Mouse (Mus musculus): ENCODE results near the gene Sh3bgrl. TPM values are rescaled to one million over a fixed set of nuclear protein-coding genes. Genes with fewer than 3 reads are reported as not detected.

The Sh3bgrl gene
- total RNA-seq, 2 experiments from 2014 or later: 101 to 137 TPM

DNA sequence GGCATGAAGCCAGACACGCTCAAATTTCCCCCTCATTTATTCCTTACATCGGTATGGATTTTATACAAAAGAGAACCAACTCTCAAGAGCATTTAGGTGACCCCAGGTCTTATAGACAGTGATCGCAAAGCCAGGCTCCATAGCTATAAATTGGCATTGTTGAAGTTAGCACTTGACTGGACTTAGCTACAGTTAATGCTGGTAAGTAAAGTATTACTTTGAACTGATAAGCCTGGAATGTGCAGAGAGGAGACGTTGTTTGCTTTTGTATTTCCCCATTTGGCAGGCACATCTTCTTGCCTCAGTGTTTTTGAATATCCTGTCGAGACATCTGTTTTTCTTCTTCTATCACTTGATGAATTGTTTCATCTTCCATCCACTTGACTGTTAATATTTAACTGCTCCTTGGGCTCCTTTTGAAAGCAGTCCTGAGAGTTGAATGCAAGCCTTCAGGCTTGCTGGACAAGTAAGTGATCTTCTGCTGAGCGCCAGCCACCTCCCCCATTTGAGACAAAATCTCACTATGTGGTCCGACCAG is 32.5 kb downstream of the Sh3bgrl start:
- peak; percentile 81 for ATAC-seq (replicated peaks; ENCODE audit: low FRiP score, low TSS enrichment, poor library complexity, severe bottlenecking)

DNA sequence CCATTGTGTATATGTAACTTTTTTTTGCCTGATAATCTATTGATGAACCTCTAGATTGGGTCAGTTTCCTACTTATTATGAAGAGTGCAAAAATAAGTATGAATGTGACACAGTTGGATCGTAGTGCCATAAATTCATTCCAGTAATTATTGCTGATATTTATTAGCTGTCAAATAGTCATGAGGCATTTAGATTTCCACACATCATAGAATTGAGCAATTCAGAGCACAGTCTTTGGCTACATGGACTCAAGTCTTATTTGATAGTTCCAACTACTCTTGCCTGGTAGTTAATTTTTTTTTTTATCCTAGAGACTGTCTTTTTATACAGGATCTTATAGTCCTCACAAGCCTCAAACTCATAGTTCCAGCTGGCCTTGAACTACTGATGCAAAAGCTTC is 34.9 kb downstream of the Sh3bgrl start:
- no peak for ATAC-seq (replicated peaks; ENCODE audit: low FRiP score, low TSS enrichment, poor library complexity, severe bottlenecking)

DNA sequence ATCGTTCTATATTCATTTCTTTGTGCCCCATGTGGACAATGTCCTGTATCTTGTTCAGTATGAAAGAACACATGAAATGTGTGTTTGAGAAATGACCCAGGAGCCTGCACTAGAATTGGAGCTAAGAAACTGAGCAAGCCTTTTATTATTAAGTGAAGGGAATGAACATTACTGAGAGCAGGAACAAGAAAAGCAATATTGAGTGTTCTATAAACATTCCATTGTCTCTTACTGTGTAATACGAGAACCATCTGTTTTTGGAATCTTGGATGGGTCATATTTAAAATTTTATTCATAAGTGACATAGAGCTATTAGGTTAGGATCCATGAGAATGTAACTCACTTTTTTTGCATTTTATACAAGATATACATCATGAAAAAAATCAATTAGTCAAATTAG is 36.7 kb downstream of the Sh3bgrl start:
- no peak for ATAC-seq (replicated peaks; ENCODE audit: low FRiP score, low TSS enrichment, poor library complexity, severe bottlenecking)

DNA sequence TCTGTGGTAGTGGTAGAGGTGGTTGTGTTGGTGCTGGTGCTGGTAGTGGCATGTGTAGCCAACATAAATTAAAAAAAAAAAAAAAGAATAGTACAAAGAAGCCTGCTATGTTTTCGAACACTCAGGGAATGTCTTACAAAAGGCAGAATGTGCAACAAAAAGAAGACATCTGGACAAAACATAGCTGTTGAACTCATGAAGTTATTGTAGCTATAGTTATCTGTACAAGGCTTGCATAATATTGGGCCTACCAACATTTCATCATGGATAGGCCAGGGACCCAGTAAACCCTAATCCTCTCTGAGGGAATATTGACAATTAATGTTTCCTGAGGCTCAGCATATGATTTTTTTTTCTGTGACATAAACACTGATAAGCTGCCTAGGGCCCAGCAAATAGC is 37.3 kb downstream of the Sh3bgrl start:
- ATAC-seq (replicated peaks; ENCODE audit: low FRiP score, low TSS enrichment, poor library complexity, severe bottlenecking): no peak

DNA sequence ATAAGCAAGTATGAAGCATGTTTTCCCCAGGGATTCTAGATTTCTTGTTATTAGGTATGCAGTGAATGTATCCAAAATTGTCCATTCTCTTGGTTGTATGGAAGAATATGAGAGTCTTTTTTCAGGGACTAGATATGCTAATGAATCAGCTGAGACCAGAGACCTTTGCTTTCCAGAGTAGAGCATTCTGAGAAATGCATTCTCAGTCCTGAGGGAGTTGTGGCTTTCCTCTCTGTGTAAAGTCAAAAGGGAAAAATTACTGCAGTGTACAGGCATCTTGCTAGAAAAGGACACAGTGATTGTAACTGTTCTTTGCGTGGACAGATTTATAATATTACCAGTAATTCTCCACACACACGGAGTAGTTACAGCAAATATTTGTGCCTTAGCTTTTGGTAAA is 38.3 kb downstream of the Sh3bgrl start:
- no peak for ATAC-seq (replicated peaks; ENCODE audit: low FRiP score, low TSS enrichment, poor library complexity, severe bottlenecking)

DNA sequence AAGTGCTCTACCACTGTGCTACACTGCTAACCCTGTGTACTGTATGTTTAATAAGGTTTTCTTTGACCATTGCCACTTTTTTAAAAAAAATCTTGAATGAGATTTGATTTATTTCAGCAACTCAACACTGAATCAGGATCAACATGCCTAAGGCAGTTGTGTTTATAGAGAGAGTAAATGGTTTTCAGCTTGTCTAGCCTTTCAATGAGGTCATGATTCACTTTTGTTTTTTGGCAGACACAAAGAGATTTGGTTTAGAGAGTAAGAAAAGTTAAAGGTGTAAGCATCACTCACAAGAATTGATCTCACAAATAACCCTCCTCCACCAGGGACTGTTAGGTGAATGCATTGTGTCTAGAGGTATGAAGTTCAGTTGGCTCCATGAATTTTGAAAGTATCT is 41.1 kb downstream of the Sh3bgrl start:
- ATAC-seq (replicated peaks; ENCODE audit: low FRiP score, low TSS enrichment, poor library complexity, severe bottlenecking): no peak

DNA sequence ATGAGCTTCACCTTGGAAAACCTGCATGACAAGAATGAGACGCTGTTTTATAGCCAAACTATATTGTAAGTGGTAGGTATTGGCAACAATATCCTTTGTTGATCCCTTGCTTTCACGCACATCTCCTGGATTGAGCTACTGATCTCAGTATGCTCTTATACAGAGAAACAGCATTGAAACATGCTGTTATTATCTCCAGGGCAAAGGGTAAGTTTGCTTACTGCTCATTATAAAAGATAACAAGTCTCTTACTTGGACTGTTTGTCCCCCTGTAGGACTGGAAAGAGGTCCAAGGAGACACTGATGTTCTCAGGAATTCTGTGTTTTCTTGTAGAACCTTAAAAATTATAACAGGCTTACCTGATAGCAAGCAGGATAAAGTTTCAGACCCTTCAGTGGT is 41.7 kb downstream of the Sh3bgrl start:
- no peak for ATAC-seq (replicated peaks; ENCODE audit: low FRiP score, low TSS enrichment, poor library complexity, severe bottlenecking)

DNA sequence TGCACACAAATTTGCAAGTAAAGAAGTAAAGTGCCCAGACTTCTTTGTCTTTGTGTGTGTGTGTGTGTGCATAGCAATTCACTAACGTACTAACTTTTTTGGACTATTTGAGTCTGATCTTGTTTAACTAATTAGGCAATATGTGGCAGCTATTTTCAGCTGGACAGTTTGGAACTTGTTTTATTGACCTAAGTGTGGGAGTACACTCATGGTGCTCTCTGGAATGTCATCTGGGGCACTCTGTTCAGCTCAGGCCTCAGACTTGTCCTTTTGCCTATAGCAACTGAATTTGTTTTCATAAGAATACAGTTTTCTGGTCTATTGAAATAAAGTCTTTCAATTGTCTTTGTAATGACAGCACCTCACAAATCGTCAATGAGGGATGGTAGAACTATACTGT is 42.1 kb downstream of the Sh3bgrl start:
- no peak for ATAC-seq (replicated peaks; ENCODE audit: low FRiP score, low TSS enrichment, poor library complexity, severe bottlenecking)

DNA sequence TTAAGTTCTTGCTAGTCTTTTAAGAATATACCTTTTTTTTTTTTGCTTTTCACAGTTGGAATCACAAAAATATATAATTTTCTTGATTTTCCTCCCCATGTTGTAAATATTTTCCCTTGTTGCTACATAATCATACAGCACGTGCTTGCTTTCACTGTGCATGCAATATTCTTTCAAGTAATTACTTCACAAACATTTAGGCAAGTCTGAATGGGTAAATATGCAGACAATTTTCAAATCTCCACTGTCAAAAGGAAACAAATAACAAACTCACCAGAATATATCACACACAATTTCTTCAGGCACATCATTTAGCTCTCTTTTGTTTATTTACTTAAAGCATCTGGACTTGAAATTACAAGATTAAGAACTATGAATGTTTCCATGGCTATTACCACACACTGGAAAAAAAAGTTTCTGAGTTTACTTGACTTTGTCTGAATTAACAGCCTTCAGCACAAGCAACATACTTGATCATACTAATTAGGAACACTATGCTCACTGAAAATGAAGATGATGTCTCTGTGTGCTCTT is 46.2 kb downstream of the Sh3bgrl start:
- ATAC-seq (replicated peaks; ENCODE audit: low FRiP score, low TSS enrichment, poor library complexity, severe bottlenecking): no peak

DNA sequence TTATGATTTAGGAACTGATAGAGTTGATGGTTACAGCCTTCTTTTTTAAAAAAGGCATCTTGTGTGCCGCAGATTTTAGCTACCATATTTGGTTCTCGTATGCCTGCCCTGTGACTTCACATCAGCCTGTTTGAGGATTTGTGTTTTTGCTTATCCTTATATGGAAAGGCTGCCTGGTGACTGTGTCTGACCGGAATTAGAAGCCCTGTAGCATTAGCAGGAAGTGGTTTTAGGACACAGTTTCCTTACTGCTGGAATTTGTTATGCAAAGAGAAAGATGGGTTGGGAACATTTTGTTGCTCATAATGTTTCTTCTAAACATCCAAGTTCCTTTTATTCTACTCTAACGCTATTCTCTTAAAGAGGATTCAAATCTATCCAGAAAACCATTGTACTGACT is 47.1 kb downstream of the Sh3bgrl start:
- no peak for ATAC-seq (replicated peaks; ENCODE audit: low FRiP score, low TSS enrichment, poor library complexity, severe bottlenecking)

DNA sequence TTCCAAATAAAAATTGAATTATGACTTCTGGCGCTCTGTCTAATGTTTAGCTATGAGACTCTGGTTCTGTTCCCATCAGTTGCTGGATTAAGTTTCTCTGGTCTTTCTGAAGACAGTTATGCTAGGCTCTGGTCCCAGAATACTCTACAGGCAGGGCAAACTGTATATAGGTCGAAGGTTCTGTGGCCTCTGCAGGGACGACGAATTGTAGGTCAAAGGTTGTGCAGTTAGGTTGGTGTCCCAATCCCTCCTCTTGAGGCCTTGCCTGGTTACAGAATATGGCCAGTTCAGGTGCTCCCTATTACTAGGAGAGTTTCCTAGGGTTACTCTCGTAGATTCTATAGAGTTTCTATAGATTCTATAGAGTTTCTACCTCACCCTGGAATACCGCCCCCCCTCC is 50.6 kb downstream of the Sh3bgrl start:
- no peak for ATAC-seq (replicated peaks; ENCODE audit: low FRiP score, low TSS enrichment, poor library complexity, severe bottlenecking)

DNA sequence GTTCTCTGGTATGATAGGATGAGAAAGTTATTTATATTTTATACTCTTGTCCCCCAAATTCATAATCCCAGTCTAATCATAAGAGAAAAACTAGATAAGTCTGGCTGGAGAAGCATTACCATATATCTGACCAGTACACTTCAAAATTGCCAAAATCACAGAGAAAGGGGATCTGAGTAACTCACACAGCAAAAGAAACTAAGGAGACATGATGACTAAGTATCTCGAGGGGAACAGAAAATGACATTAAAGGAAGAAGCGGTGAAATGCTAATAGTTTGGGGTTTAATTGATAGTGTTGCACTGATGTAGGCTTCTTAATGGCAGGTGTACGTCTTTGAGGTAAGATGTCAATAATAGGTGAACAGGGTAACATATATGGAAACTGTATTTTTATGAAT is 51.9 kb downstream of the Sh3bgrl start:
- no peak for ATAC-seq (replicated peaks; ENCODE audit: low FRiP score, low TSS enrichment, poor library complexity, severe bottlenecking)

DNA sequence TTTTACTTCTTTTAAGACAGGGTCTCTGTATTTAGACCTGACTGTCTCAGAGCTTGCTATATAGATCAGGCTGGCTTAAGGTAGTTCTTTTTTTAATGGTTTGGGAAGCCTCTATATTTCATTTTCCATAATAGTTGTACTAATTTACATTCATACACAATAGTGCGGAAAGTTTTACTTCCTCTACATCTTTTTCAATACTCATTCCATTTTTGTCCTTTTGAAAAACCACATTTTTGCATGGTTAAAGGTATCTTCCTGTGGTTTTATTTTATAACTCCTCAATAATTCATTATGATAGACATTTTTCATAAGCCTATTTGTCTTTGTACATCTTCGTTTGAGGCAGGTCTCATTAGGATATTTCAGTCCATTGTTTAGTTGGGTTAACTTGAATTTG is 56.1 kb downstream of the Sh3bgrl start:
- no peak for ATAC-seq (replicated peaks; ENCODE audit: low FRiP score, low TSS enrichment, poor library complexity, severe bottlenecking)

DNA sequence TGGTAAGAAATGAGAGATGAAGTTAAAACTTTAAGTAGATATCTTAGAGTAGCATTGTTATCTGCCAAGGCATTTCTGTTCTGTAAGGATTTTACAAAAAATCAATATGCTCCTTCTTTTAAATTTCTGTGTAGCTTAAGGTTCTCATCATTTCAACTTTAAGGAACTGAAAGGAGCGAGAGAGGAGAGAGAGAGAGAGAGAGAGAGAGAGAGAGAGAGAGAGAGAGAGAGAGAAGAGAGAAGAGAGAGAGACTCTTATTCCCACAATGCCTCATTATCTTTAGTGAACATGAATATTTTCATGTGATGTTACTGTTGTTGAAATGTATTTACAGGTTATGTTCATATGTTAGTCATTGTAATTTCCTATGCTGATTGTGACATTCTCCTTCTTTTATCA is 65.2 kb downstream of the Sh3bgrl start:
- ATAC-seq (replicated peaks; ENCODE audit: low FRiP score, low TSS enrichment, poor library complexity, severe bottlenecking): no peak

DNA sequence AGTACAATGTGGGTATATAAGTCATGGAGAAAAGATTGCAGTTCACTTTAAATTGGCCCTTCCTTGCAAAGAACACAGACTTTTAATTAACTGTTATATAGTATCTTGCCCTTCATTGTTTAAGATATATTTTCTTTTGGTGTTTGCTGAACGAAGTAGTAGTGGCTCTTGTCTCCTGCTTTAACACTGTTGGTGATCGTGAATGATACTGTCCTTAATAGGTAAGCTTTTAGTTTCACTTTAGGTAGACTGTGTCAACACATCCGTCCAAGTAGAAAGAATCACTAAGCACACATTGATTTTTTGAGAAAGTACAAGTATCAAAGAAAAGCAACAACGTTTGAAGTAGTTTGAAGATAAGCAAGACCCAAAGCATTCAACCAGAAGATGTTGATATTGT is 65.7 kb downstream of the Sh3bgrl start:
- no peak for ATAC-seq (replicated peaks; ENCODE audit: low FRiP score, low TSS enrichment, poor library complexity, severe bottlenecking)

DNA sequence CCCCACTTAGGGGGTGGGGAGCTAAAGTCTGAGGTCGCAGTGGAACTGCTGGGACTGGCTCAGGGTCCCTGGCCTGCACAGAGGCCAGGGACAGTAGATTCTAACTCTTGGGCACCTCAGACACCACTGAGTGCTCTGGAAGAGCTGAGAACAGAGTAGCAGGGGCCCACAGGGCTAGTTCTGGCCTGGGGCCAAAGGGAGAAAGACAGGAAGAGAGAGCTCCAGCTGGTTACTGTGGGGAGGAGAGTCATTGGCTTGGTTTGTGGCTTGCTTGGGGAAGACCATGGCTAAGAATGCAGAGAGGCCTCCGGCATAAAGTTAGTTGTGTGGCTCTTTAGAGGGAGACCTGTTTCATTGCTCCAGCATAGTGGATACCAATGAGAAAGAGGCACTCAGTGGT is 79.9 kb downstream of the Sh3bgrl start:
- ATAC-seq (replicated peaks; ENCODE audit: low FRiP score, low TSS enrichment, poor library complexity, severe bottlenecking): no peak

DNA sequence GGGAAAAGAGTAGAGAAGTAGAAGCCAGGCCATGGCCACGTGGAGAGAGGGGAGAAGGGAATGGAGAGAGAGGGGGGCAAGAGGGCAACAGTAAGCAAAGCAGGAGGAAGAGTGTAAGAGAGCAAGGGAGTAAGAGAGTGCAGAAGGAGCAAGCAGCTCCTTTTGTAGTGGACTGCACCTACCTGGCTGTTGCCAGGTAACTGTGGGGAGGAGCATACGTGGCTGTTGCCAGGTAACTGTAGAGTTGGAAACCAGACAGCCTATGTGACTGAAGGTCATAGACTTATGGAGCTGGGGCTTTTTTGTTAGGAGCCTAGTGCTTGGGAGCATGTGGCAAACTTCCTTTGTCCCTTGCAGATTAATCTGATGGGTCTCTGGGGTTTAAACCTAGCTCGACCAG is 80.3 kb downstream of the Sh3bgrl start:
- ATAC-seq (replicated peaks; ENCODE audit: low FRiP score, low TSS enrichment, poor library complexity, severe bottlenecking): no peak

DNA sequence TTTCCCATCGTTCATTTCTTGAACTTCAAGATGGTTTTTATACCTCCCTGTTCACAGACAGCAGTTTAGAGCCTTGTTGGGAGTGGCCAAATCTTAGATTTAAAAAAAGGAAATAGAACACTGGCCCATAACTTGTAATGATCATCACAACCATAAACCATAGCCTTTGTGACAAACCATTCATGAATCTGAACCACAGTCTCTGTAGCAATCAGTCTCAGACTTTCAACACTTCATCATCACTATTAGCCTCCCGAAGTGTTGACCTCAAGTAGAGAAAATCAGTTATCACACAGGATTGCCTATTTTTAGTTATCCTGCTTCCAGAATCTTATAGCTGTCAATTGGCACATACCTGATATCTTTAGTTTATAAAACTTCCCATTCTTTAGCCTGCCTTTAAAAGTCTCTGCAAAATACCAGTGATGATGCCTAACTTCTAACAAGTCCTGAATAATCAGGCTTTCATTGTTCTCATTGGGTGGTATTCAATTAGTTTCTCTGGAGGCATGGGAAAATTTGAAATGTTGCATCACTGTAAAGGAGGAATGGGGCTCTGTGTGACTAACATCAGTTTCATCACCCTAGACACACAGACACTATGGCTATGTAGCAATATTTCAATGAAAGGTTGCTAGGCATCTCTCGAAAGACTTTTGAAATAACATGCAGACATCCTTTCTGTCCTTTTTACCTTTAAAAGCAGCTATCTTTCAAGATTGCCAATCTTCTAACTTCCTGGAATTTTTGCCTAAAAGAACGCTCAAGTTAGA is 89.7 kb downstream of the Sh3bgrl start:
- no peak for ATAC-seq (replicated peaks; ENCODE audit: low FRiP score, low TSS enrichment, poor library complexity, severe bottlenecking)

DNA sequence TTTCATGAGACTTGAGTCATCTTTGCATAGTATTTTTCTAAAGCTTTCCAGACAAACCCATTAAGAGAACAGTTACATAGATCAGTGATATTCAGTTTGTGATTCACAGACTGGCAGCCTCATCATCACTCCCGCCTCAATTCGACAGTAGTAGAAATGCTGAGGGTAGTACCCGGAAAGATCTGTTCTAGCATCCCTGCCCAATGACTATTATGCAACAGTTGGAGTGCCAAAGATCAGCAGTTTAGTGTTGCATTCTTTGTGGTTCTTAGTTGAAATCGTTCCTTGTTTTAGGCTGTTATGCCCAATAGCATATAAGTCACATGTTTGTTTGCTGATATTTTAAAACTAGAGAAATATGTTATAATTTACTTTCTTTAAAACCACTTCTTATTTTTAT is 94.4 kb downstream of the Sh3bgrl start:
- no peak for ATAC-seq (replicated peaks; ENCODE audit: low FRiP score, low TSS enrichment, poor library complexity, severe bottlenecking)

DNA sequence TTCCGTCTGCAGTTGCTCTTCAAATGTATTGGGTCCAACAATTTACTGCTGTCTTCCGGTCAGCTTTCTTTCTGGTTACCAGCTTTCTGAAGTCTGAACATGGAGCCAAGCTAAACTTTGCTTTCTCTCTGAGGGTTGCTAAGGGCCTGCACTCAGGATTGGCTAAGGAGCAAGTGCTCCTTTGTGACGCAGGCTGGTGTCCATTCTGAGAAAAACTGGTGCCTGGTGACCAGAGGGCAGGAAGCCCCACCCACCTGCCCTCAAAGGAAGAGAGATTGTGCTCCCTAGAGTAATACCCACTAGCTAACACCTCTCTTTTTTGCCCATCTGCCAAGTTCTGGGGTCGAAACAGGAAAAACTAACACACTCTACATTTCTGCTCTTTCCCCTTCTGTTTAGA is 95.8 kb downstream of the Sh3bgrl start:
- ATAC-seq (replicated peaks; ENCODE audit: low FRiP score, low TSS enrichment, poor library complexity, severe bottlenecking): no peak

DNA sequence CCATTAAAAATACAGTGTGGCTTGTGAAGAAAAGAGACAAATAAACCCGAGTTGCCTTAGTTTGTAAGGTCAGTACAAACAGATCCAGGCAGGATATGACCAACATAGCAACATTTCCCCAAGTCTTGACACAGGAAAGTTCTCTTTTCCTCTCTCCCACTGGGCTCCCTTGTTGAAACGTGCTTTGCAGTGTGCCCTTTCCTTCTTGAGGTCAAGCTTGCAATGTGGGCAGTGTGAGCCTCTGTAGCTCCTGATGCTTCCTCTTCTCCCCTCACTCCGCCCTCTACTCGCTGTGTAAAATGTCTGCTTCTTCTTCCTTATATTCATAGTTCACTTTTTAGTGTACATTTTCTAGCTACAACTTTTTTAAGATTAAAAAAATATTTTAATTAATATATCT is 96.3 kb downstream of the Sh3bgrl start:
- ATAC-seq (replicated peaks; ENCODE audit: low FRiP score, low TSS enrichment, poor library complexity, severe bottlenecking): no peak

Measured in megakaryocyte-erythroid progenitor cell, adult 5-6 weeks (primary cell).